Mouse (Mus musculus) forebrain, embryonic 15.5 days (tissue): ENCODE measurements around the gene Hsf5. TPM values are rescaled to one million over a fixed set of nuclear protein-coding genes. Genes with fewer than 3 reads are reported as not detected.

Source experiments
- ATAC-seq: fragments of 200-750 bp; cut with Nextera tagmentation; replicated peaks from 2 replicates; pipeline ENCODE4 v1.8.0; 2017; ENCODE audit warnings: mild to moderate bottlenecking, moderate TSS enrichment, moderate library complexity
- H3K27ac ChIP-seq: fragments of 300-500 bp; sonication (generic); replicated peaks from 2 replicates; pipeline ENCODE4 v1.5.1; 2015; ENCODE audit warnings: mild to moderate bottlenecking, inconsistent platforms
- H3K27me3 ChIP-seq: fragments of 300-500 bp; sonication (generic); 2 replicates; pipeline ENCODE4 v1.6.1; 2015; ENCODE audit warnings: inconsistent platforms
- H3K36me3 ChIP-seq: fragments of 300-500 bp; sonication (generic); 2 replicates; pipeline ENCODE4 v1.6.1; 2015; ENCODE audit warnings: mild to moderate bottlenecking, inconsistent platforms
- H3K4me1 ChIP-seq: fragments of 300-500 bp; sonication (generic); 2 replicates; pipeline ENCODE4 v1.6.1; 2015; ENCODE audit warnings: inconsistent platforms
- H3K4me2 ChIP-seq: fragments of 300-500 bp; sonication (generic); replicated peaks from 2 replicates; pipeline ENCODE4 v1.6.1; 2015; ENCODE audit warnings: mild to moderate bottlenecking, inconsistent platforms
- H3K4me3 ChIP-seq: fragments of 300-500 bp; sonication (generic); 2 replicates; pipeline ENCODE4 v1.5.1; 2015; ENCODE audit warnings: mild to moderate bottlenecking, inconsistent platforms
- H3K9ac ChIP-seq: fragments of 300-500 bp; sonication (generic); replicated peaks from 2 replicates; pipeline ENCODE4 v1.6.1; 2015; ENCODE audit warnings: mild to moderate bottlenecking, inconsistent platforms
- H3K9me3 ChIP-seq: fragments of 300-500 bp; sonication (generic); 2 replicates; pipeline ENCODE4 v1.6.1; 2016; ENCODE audit warnings: inconsistent platforms
- WGBS: fragments of 180-500 bp; shearing (Covaris S2); methylation state at CpG from one replicate; pipeline ENCODE4 v1.1.7; 2015; ENCODE audit warnings: mixed read lengths; 5-methylcytosine and 5-hydroxymethylcytosine counted together
- polyA plus RNA-seq: library from polyadenylated mRNA; unstranded; fragments of >200 nt; fragmentation: Nextera tagmentation; extraction: Ambion mirVana; gene quantifications from 2 replicates; pipeline ENCODE4 v1.2.1, GENCODE M21; 2015

The Hsf5 gene
- polyA plus RNA-seq, 1 experiment from 2014 or later: 0.48 TPM

DNA sequence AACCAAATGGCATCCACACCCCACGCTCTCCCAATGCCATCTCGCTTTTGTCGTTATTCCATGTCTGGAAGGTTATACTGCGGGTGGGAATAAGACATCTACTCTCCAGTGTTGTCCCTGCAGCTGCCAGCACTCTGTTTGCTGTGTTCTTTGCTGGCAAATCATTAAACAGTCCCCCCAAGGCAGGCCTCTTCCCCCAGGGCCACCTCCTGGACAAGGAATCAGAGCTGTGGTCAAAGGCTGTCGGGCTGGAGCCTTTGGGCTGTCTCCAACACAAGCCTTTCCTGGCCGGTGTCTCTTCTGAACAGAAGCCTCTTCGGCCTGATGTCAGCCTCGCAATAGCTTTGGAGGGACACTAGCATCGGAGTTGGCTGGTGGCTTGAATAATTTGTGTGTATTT lies 87.3 kb downstream of the Hsf5 start:
- Histone ChIP-seq H3K27ac (no peak overlapping the region), H3K27me3 (no peaks in the 10 kb centered on the region), H3K4me3 (no peak overlapping the region), H3K9me3 (no peaks in the 10 kb centered on the region), H3K4me2 (no peak overlapping the region), H3K36me3 (no peaks in the 10 kb centered on the region), H3K4me1 (no peaks in the 10 kb centered on the region), H3K9ac (no peak overlapping the region)
- no peak for ATAC-seq
- WGBS: 89% methylated on average over 9 of the region's 9 CpGs

DNA sequence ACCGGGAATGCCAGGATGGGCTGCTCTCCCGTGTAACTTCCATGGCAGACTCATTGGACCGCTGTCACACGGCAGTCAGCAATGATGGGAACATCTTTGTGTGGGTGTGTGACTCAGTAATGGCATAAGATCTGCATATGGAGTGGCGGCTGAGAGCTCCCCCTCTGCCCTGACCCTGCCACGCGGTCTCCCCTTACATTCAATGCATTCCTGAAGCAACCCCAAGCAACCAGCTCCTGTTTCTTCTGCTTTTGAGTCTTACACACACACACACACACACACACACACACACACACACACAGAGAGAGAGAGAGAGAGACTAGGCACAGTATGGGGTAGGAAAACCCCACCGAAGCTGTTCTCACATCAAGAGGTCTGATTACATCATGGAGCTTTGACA lies 90.6 kb downstream of the Hsf5 start:
- Histone ChIP-seq H3K9me3 (no peaks in the 10 kb centered on the region), H3K36me3 (no peaks in the 10 kb centered on the region), H3K4me2 (no peak overlapping the region), H3K9ac (no peak overlapping the region), H3K27me3 (no peaks in the 10 kb centered on the region), H3K4me1 (peaks cover 10% of the 10 kb centered on the region), H3K4me3 (no peak overlapping the region), H3K27ac (no peak overlapping the region)
- WGBS: 38% methylated on average over 8 of the region's 8 CpGs
- no peak for ATAC-seq

DNA sequence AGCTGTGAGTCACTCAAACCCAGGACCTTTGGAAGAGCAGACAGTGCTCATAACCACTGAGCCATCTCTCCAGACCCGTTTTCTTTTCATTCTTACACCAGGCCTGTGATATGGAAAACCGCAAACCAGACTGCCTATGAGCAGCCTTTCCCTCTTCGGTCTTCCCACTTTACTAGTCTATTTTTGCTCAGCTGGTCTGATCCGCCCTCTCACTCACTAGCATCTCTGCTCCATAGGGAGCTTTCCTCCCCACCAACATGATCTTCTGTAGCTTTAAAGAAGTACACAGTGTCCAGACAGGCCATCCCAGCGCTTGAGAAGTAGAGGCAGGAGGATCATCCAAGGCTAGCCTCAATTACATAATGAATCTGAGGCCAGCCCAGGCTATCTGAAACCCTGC lies 92.0 kb downstream of the Hsf5 start:
- Histone ChIP-seq H3K4me3 (no peak overlapping the region), H3K27me3 (no peaks in the 10 kb centered on the region)

More for the DNA sequence above, 92.0 kb downstream of the Hsf5 start:
- no peaks in the 10 kb centered on the region for H3K9me3 ChIP-seq
- no peak overlapping the region for H3K9ac ChIP-seq
- no peak for ATAC-seq
- H3K4me2 ChIP-seq: no peak overlapping the region
- peaks cover 10% of the 10 kb centered on the region for H3K4me1 ChIP-seq
- WGBS: 84% methylated on average over 5 of the region's 5 CpGs
- no peak overlapping the region for H3K27ac ChIP-seq
- no peaks in the 10 kb centered on the region for H3K36me3 ChIP-seq

Other genes starting within 250 kb of the Hsf5 start
- 6.6 and 7.2 TPM in 2 replicates for gene Rad51c, start 212.2 kb upstream of the Hsf5 start, polyA plus RNA-seq
- 0.31 TPM in 1 of 2 replicates, not detected in the other for gene Tex14, start 212.1 kb upstream of the Hsf5 start, polyA plus RNA-seq
- not detected in 2 replicates for gene Gm11492, start 50.5 kb upstream of the Hsf5 start, polyA plus RNA-seq
- gene Sept4, start 48.3 kb upstream of the Hsf5 start, polyA plus RNA-seq: 18.0 and 22.2 TPM in 2 replicates
- 62.4 and 62.7 TPM in 2 replicates for gene Mtmr4, start 25.0 kb upstream of the Hsf5 start, polyA plus RNA-seq
- gene Rnf43, start 45.6 kb downstream of the Hsf5 start, polyA plus RNA-seq: 0.66 and 0.92 TPM in 2 replicates
- gene Supt4a, start 120.4 kb downstream of the Hsf5 start, polyA plus RNA-seq: 160 and 164 TPM in 2 replicates
- 30.3 and 31.8 TPM in 2 replicates for gene Tspoap1, start 143.4 kb downstream of the Hsf5 start, polyA plus RNA-seq
- 0.18 and 0.27 TPM in 2 replicates for gene Mpo, start 176.4 kb downstream of the Hsf5 start, polyA plus RNA-seq
- 0.62 and 0.89 TPM in 2 replicates for gene Lpo, start 211.1 kb downstream of the Hsf5 start, polyA plus RNA-seq
- gene Mks1, start 236.1 kb downstream of the Hsf5 start, polyA plus RNA-seq: 12.1 and 13.3 TPM in 2 replicates